Mouse (Mus musculus) limb, embryonic 14.5 days (tissue): Measurements from ENCODE around the gene Fmnl1. TPM values are rescaled to one million over a fixed set of nuclear protein-coding genes. Genes with fewer than 3 reads are reported as not detected.

Experiments used
- ATAC-seq: fragments of 200-750 bp; cut with Nextera tagmentation; 2 replicates; pipeline ENCODE4 v1.8.0; 2017; ENCODE audit warnings: low read depth, moderate number of reproducible peaks, moderate TSS enrichment; ENCODE audit not compliant: low FRiP score
- DNase-seq: peaks from one replicate; pipeline ENCODE4 v3.0.0-alpha.2; 2015; ENCODE audit warnings: low spot score
- H3K27ac ChIP-seq: fragments of 300-500 bp; sonication (generic); replicated peaks from 2 replicates; pipeline ENCODE4 v1.5.1; 2014; ENCODE audit warnings: low read depth, mild to moderate bottlenecking, low read length, moderate library complexity, mixed read lengths
- H3K27me3 ChIP-seq: fragments of 300-500 bp; sonication (generic); 2 replicates; pipeline ENCODE4 v1.6.1; 2014; ENCODE audit warnings: low read length, mixed read lengths; ENCODE audit not compliant: control insufficient read depth, insufficient read depth
- H3K36me3 ChIP-seq: fragments of 300-500 bp; sonication (generic); 2 replicates; pipeline ENCODE4 v1.6.1; 2014; ENCODE audit warnings: mild to moderate bottlenecking, low read length, moderate library complexity, mixed read lengths; ENCODE audit not compliant: control insufficient read depth, insufficient read depth
- H3K4me1 ChIP-seq: fragments of 300-500 bp; sonication (generic); 2 replicates; pipeline ENCODE4 v1.6.1; 2014; ENCODE audit warnings: antibody characterized with exemption, low read length, mixed read lengths; ENCODE audit not compliant: control insufficient read depth, insufficient read depth
- H3K4me2 ChIP-seq: fragments of 300-500 bp; sonication (generic); replicated peaks from 2 replicates; pipeline ENCODE4 v1.6.1; 2014; ENCODE audit warnings: low read depth, mild to moderate bottlenecking, low read length, moderate library complexity; ENCODE audit not compliant: severe bottlenecking
- H3K4me3 ChIP-seq: fragments of 300-500 bp; sonication (generic); replicated peaks from 2 replicates; pipeline ENCODE4 v1.5.1; 2014; ENCODE audit warnings: low read length
- H3K9ac ChIP-seq: fragments of 300-500 bp; sonication (generic); 2 replicates; pipeline ENCODE4 v1.6.1; 2014; ENCODE audit warnings: mild to moderate bottlenecking, low read depth, low read length, moderate library complexity; ENCODE audit not compliant: severe bottlenecking
- H3K9me3 ChIP-seq: fragments of 300-500 bp; sonication (generic); 2 replicates; pipeline ENCODE4 v1.6.1; 2016; ENCODE audit warnings: low read length; ENCODE audit not compliant: control insufficient read depth
- POLR2A ChIP-seq: fragments of 200-500 bp; IDR thresholded peaks from 2 replicates; pipeline ENCODE4 v1.8.0; 2012; ENCODE audit warnings: inconsistent platforms, mild to moderate bottlenecking, moderate library complexity, borderline replicate concordance; ENCODE audit not compliant: insufficient read depth, insufficient read length; ENCODE audit errors: extremely low read depth
- WGBS: fragments of 180-500 bp; shearing (Covaris S2); extraction: QIAGEN DNeasy Blood & Tissue Kit; methylation state at CpG from one replicate; pipeline ENCODE4 v1.1.7; 2014; 5-methylcytosine and 5-hydroxymethylcytosine counted together
- polyA plus RNA-seq, 2 experiments: library from polyadenylated mRNA; depleted of rRNA in 1 of 2; stranded (reverse) in 1 of 2; unstranded in 1 of 2; fragments of >200 nt; fragmentation: Nextera tagmentation in 1 of 2; extraction: Ambion mirVana in 1 of 2; gene quantifications; 2 replicates each; pipeline versions ENCODE4 v1.2.1 to v1.2.3; 2012 to 2014

Gene Fmnl1
- polyA plus RNA-seq, 2 experiments: 2.6 to 3.8 TPM

GRCm38 (mm10) chr11:103141944-103142255, 29.0 kb upstream of the Fmnl1 start:
- Histone ChIP-seq H3K4me2 (no peak overlapping the region), H3K27ac (peak overlapping the region; percentile 67), H3K9ac (peak overlapping the region; percentile 25; the same call in 1 of the 2 replicates), H3K36me3 (peaks cover 21% of the 10 kb centered on the region), H3K9me3 (no peaks in the 10 kb centered on the region), H3K4me1 (peaks cover 28% of the 10 kb centered on the region), H3K4me3 (no peak overlapping the region), H3K27me3 (no peaks in the 10 kb centered on the region)
- ATAC-seq: no peak
- 38% methylated on average over 1 of the region's 1 CpGs for WGBS
- DNase-seq: no peak
- TF ChIP-seq POLR2A: no peak

- Histone ChIP-seq H3K36me3 (peaks cover 21% of the 10 kb centered on the region), H3K27ac (peak overlapping the region; percentile 67), H3K9me3 (no peaks in the 10 kb centered on the region), H3K4me2 (peak overlapping the region; percentile 48), H3K27me3 (no peaks in the 10 kb centered on the region), H3K9ac (peak overlapping the region; percentile 28), H3K4me3 (peak overlapping the region; percentile 20), H3K4me1 (peaks cover 28% of the 10 kb centered on the region)
- ATAC-seq (peak; percentile 76), DNase-seq (peak; percentile 64)
- WGBS: 21% methylated on average over 8 of the region's 8 CpGs
- 0 out of 2 replicates have a peak, but pooled peaks have one; percentile 22 for TF ChIP-seq POLR2A
Observed at GRCm38 (mm10) chr11:103142441-103143182, 28.3 kb upstream of the Fmnl1 start.

GRCm38 (mm10) chr11:103144309-103145285, 26.3 kb upstream of the Fmnl1 start:
- H3K4me2 ChIP-seq: no peak overlapping the region
- peaks cover 7% of the 10 kb centered on the region for H3K36me3 ChIP-seq
- no peak for ATAC-seq
- H3K4me1 ChIP-seq: peaks cover 28% of the 10 kb centered on the region
- DNase-seq: no peak
- TF ChIP-seq POLR2A: no peak
- no peaks in the 10 kb centered on the region for H3K9me3 ChIP-seq
- no peak overlapping the region for H3K27ac ChIP-seq
- no peaks in the 10 kb centered on the region for H3K27me3 ChIP-seq
- 33% methylated on average over 12 of the region's 12 CpGs for WGBS
- H3K9ac ChIP-seq: no peak overlapping the region
- no peak overlapping the region for H3K4me3 ChIP-seq

GRCm38 (mm10) chr11:103146386-103146785, 24.5 kb upstream of the Fmnl1 start:
- DNase-seq (no peak), ATAC-seq (no peak)
- Histone ChIP-seq H3K27me3 (no peaks in the 10 kb centered on the region), H3K9me3 (no peaks in the 10 kb centered on the region), H3K27ac (no peak overlapping the region), H3K4me2 (no peak overlapping the region), H3K9ac (no peak overlapping the region), H3K4me3 (no peak overlapping the region), H3K36me3 (no peaks in the 10 kb centered on the region), H3K4me1 (peaks cover 23% of the 10 kb centered on the region)
- TF ChIP-seq POLR2A: no peak
- 89% methylated on average over 4 of the region's 4 CpGs for WGBS

GRCm38 (mm10) chr11:103147766-103148165, 23.1 kb upstream of the Fmnl1 start:
- H3K36me3 ChIP-seq: no peaks in the 10 kb centered on the region
- H3K27me3 ChIP-seq: no peaks in the 10 kb centered on the region
- H3K4me1 ChIP-seq: peaks cover 10% of the 10 kb centered on the region
- no peak overlapping the region for H3K9ac ChIP-seq
- H3K4me2 ChIP-seq: no peak overlapping the region
- H3K4me3 ChIP-seq: no peak overlapping the region
- 69% methylated on average over 4 of the region's 4 CpGs for WGBS
- DNase-seq (no peak), ATAC-seq (no peak)
- no peaks in the 10 kb centered on the region for H3K9me3 ChIP-seq
- H3K27ac ChIP-seq: no peak overlapping the region
- TF ChIP-seq POLR2A: no peak
